Mouse (Mus musculus) megakaryocyte, embryonic 14.5 days (primary cell): ENCODE results near the gene Ptprb. TPM values are rescaled to one million over a fixed set of nuclear protein-coding genes. Genes with fewer than 3 reads are reported as not detected.

ENCODE experiments used
- H3K27me3 ChIP-seq: replicated peaks from 2 replicates; pipeline ENCODE3; 2012; ENCODE audit warnings: inconsistent platforms
- H3K36me3 ChIP-seq: replicated peaks from 2 replicates; pipeline ENCODE3; 2012; ENCODE audit warnings: low read length, inconsistent platforms, mixed read lengths
- H3K4me1 ChIP-seq: 2 replicates; pipeline ENCODE4 v1.6.1; 2012; ENCODE audit warnings: inconsistent platforms
- H3K4me3 ChIP-seq: replicated peaks from 2 replicates; pipeline ENCODE3; 2012; ENCODE audit warnings: moderate library complexity, mild to moderate bottlenecking, inconsistent platforms
- H3K9me3 ChIP-seq: 2 replicates; pipeline ENCODE4 v1.6.1; 2012; ENCODE audit warnings: inconsistent platforms
- FLI1 ChIP-seq: IDR thresholded peaks from 2 replicates; pipeline ENCODE4 v1.6.1; 2012; ENCODE audit warnings: low read length, inconsistent platforms, mixed read lengths
- GATA1 ChIP-seq: IDR thresholded peaks from 3 replicates; pipeline ENCODE4 v1.6.1; 2012; ENCODE audit warnings: mixed read lengths, low read length, inconsistent platforms, borderline replicate concordance
- polyA plus RNA-seq: library from polyadenylated mRNA; stranded (reverse); fragments of >175 nt; gene quantifications from 2 replicates; pipeline ENCODE4 v1.2.3, GENCODE M21; 2012; ENCODE audit warnings: low replicate concordance; ENCODE audit not compliant: insufficient read depth

The Ptprb gene
- polyA plus RNA-seq, 1 experiment: not detected

- H3K9me3 ChIP-seq: no peaks in the 10 kb centered on the region
- H3K27me3 ChIP-seq: no peaks in the 10 kb centered on the region
- no peaks in the 10 kb centered on the region; the same call in 1 of the 2 replicates for H3K4me1 ChIP-seq
- H3K4me3 ChIP-seq: no peak overlapping the region
- TF ChIP-seq GATA1 (no peak), FLI1 (no peak)
- H3K36me3 ChIP-seq: no peaks in the 10 kb centered on the region
Observed at GRCm38 (mm10) chr10:116266561-116267433, 8.5 kb upstream of the Ptprb start.

GRCm38 (mm10) chr10:116267434-116267822 lies 7.9 kb upstream of the Ptprb start:
- no peaks in the 10 kb centered on the region for H3K9me3 ChIP-seq
- no peaks in the 10 kb centered on the region for H3K4me1 ChIP-seq
- TF ChIP-seq GATA1 (no peak), FLI1 (no peak)
- no peaks in the 10 kb centered on the region for H3K27me3 ChIP-seq
- H3K4me3 ChIP-seq: no peak overlapping the region
- no peaks in the 10 kb centered on the region for H3K36me3 ChIP-seq

- Histone ChIP-seq H3K36me3 (no peaks in the 10 kb centered on the region), H3K4me1 (no peaks in the 10 kb centered on the region), H3K9me3 (no peaks in the 10 kb centered on the region), H3K27me3 (no peaks in the 10 kb centered on the region), H3K4me3 (no peak overlapping the region)
- TF ChIP-seq GATA1: no peak
- no peak for TF ChIP-seq FLI1
Observed at GRCm38 (mm10) chr10:116268343-116268742, 7.0 kb upstream of the Ptprb start.

GRCm38 (mm10) chr10:116270646-116271469 lies 4.5 kb upstream of the Ptprb start:
- H3K27me3 ChIP-seq: no peaks in the 10 kb centered on the region
- H3K36me3 ChIP-seq: no peaks in the 10 kb centered on the region
- H3K4me3 ChIP-seq: no peak overlapping the region
- H3K4me1 ChIP-seq: no peaks in the 10 kb centered on the region
- TF ChIP-seq GATA1 (no peak), FLI1 (no peak)
- H3K9me3 ChIP-seq: no peaks in the 10 kb centered on the region

- H3K4me1 ChIP-seq: no peaks in the 10 kb centered on the region
- no peaks in the 10 kb centered on the region for H3K9me3 ChIP-seq
- no peak overlapping the region for H3K4me3 ChIP-seq
- no peaks in the 10 kb centered on the region for H3K36me3 ChIP-seq
- TF ChIP-seq FLI1 (no peak), GATA1 (no peak)
- H3K27me3 ChIP-seq: no peaks in the 10 kb centered on the region
Observed at GRCm38 (mm10) chr10:116271470-116271915, 3.8 kb upstream of the Ptprb start.

- Histone ChIP-seq H3K36me3 (no peaks in the 10 kb centered on the region), H3K4me3 (no peak overlapping the region), H3K9me3 (no peaks in the 10 kb centered on the region), H3K27me3 (no peaks in the 10 kb centered on the region), H3K4me1 (no peaks in the 10 kb centered on the region)
- TF ChIP-seq FLI1 (no peak), GATA1 (no peak)
Observed at GRCm38 (mm10) chr10:116272156-116272555, 3.2 kb upstream of the Ptprb start.

GRCm38 (mm10) chr10:116286697-116287344 lies 11.5 kb downstream of the Ptprb start:
- H3K4me3 ChIP-seq: no peak overlapping the region
- 0 out of 2 replicates have a peak, but pooled peaks cover 3% of the 10 kb centered on the region for H3K9me3 ChIP-seq
- no peak for TF ChIP-seq FLI1
- TF ChIP-seq GATA1: no peak

GRCm38 (mm10) chr10:116288130-116288529 lies 12.8 kb downstream of the Ptprb start:
- H3K4me3 ChIP-seq: no peak overlapping the region
- peaks cover 4% of the 10 kb centered on the region for H3K4me1 ChIP-seq
- H3K36me3 ChIP-seq: no peaks in the 10 kb centered on the region
- H3K9me3 ChIP-seq: 0 out of 2 replicates have a peak, but pooled peaks cover 3% of the 10 kb centered on the region
- no peak for TF ChIP-seq GATA1
- no peak for TF ChIP-seq FLI1
- peaks cover 4% of the 10 kb centered on the region for H3K27me3 ChIP-seq

More at GRCm38 (mm10) chr10:116286697-116287344, 11.5 kb downstream of the Ptprb start:
- Histone ChIP-seq H3K27me3 (peaks cover 2% of the 10 kb centered on the region), H3K4me1 (peaks cover 4% of the 10 kb centered on the region), H3K36me3 (no peaks in the 10 kb centered on the region)

GRCm38 (mm10) chr10:116290483-116290882 lies 15.2 kb downstream of the Ptprb start:
- Histone ChIP-seq H3K4me1 (peaks cover 4% of the 10 kb centered on the region), H3K27me3 (peaks cover 4% of the 10 kb centered on the region), H3K9me3 (0 out of 2 replicates have a peak, but pooled peaks cover 3% of the 10 kb centered on the region), H3K4me3 (no peak overlapping the region), H3K36me3 (no peaks in the 10 kb centered on the region)
- TF ChIP-seq FLI1: no peak
